Comparison of ENCODE assay signal across 22 mouse cellular contexts in genomic region chr17:50173368-50173767, GRCm38 (mm10). TPM values are rescaled to one million over a fixed set of nuclear protein-coding genes. Genes with fewer than 3 reads are reported as not detected.
A peak's percentile ranks its signal among the peaks of the same experiment; 100 is the strongest.
DNase-seq lines count a peak whose midpoint lies in the region; ATAC-seq lines count a peak whose summit lies in the region.
"Had no signal": no experiment of that assay in that cellular context is flagged by ENCODE, and none has a peak within 500 bp of the region (broad histone marks: within the 10 kb centered on the region; RNA-seq: fewer than 3 reads in every experiment).

No protein-coding gene starts in this region.

- intact Hi-C loops in heart, postnatal 36 days (cut with DNase I): no loop called here

- DNase-seq in heart, postnatal 36 days: no peak
- DNase-seq in naive thymus-derived CD4-positive, alpha-beta T cell, adult 2 months (ENCODE audit: low read depth): peak; percentile 50
- peak; percentile 57 to 64 for DNase-seq in thymus, postnatal 10 days (ENCODE audit: low spot score in 2 of 2)
- DNase-seq in right cerebral cortex, postnatal 25 days: no peak
- DNase-seq in cerebellum, postnatal 36 days: no peak
- DNase-seq: adrenal gland, postnatal 25 days; cerebellum, adult 9-10 months; gastrocnemius, postnatal 10 days; heart, adult 2 months; kidney, postnatal 4 days; liver, embryonic 13.5 days had no signal

- H3K4me2 ChIP-seq in heart, embryonic 16.5 days (ENCODE audit: low read depth, low read length): no peak overlapping the region
- H3K4me2 ChIP-seq: forebrain, embryonic 12.5 days; kidney, embryonic 15.5 days; limb, embryonic 12.5 days; liver, embryonic 13.5 days; lung, embryonic 15.5 days; midbrain, embryonic 13.5 days had no signal

- ATAC-seq in heart, embryonic 16.5 days (replicated peaks; ENCODE audit: extremely low read depth, insufficient read depth, low FRiP score): peak; percentile 44; the same call in 1 of the 2 replicates
- peak; percentile 52 for ATAC-seq in CD4-positive, CD25-positive, alpha-beta regulatory T cell, adult 4 months
- no peak for ATAC-seq in megakaryocyte progenitor cell, adult 5-6 weeks (replicated peaks; ENCODE audit: poor library complexity)
- ATAC-seq: hindbrain, postnatal 0 days; intestine, postnatal 0 days; midbrain, embryonic 13.5 days had no signal

- H3K4me3 ChIP-seq in heart, embryonic 16.5 days (ENCODE audit: low read length): no peak overlapping the region
- H3K4me3 ChIP-seq: forebrain, embryonic 12.5 days; heart, adult 2 months; kidney, embryonic 15.5 days; limb, embryonic 12.5 days; liver, embryonic 13.5 days; lung, embryonic 15.5 days; midbrain, embryonic 13.5 days had no signal

- peaks cover 20% of the 10 kb centered on the region for H3K36me3 ChIP-seq in heart, embryonic 16.5 days (ENCODE audit: control insufficient read depth, insufficient read depth)
- H3K36me3 ChIP-seq: forebrain, embryonic 12.5 days; limb, embryonic 12.5 days; lung, embryonic 15.5 days; midbrain, embryonic 13.5 days had no signal

- H3K4me1 ChIP-seq in heart, embryonic 16.5 days (ENCODE audit: control insufficient read depth, insufficient read depth, low read length): peaks cover 25% of the 10 kb centered on the region
- H3K4me1 ChIP-seq: midbrain, embryonic 13.5 days had no signal

- H3K27ac ChIP-seq in heart, embryonic 16.5 days (ENCODE audit: low read length): no peak overlapping the region
- H3K27ac ChIP-seq: forebrain, embryonic 12.5 days; heart, adult 2 months; hindbrain, postnatal 0 days; kidney, embryonic 15.5 days; limb, embryonic 12.5 days; liver, embryonic 13.5 days; lung, embryonic 15.5 days; macrophage; midbrain, embryonic 13.5 days had no signal

- no peak overlapping the region for H3K9ac ChIP-seq in heart, embryonic 16.5 days (ENCODE audit: low read length)
- H3K9ac ChIP-seq: forebrain, embryonic 12.5 days; kidney, embryonic 15.5 days; limb, embryonic 12.5 days; liver, embryonic 13.5 days; lung, embryonic 15.5 days; midbrain, embryonic 13.5 days had no signal

- no peaks in the 10 kb centered on the region for H3K27me3 ChIP-seq in heart, embryonic 16.5 days (ENCODE audit: control insufficient read depth, insufficient read depth, low read length)
- H3K27me3 ChIP-seq: forebrain, embryonic 12.5 days; kidney, embryonic 15.5 days; limb, embryonic 12.5 days; liver, embryonic 13.5 days; lung, embryonic 15.5 days; midbrain, embryonic 13.5 days had no signal

- peaks cover 13% of the 10 kb centered on the region for H3K9me3 ChIP-seq in heart, embryonic 16.5 days (replicated peaks; ENCODE audit: control insufficient read depth, low read length)
- H3K9me3 ChIP-seq: lung, embryonic 15.5 days; midbrain, embryonic 13.5 days had no signal

- 79% methylated on average over 5 of the region's 5 CpGs for WGBS in heart, embryonic 16.5 days

RNA-seq across cellular contexts. Expression of gene Rftn1, which starts 17.1 kb away (rescaled TPM):
- 36.3 and 37.8 TPM in 2 replicates for polyA plus RNA-seq in heart, embryonic 16.5 days (2015; fragmentation: Nextera tagmentation; extraction: Ambion mirVana)
- 10 to 100 TPM; 49.0 to 57.1 TPM for total RNA-seq in heart, postnatal 36 days (2021)
- 10 to 100 TPM; 23.8 to 32.4 TPM for polyA plus RNA-seq in CD4-positive, CD25-positive, alpha-beta regulatory T cell, adult 4 months (2017; shearing (Covaris generic))
- 13.2 and 15.5 TPM in 2 replicates for total RNA-seq in megakaryocyte progenitor cell, adult 5-6 weeks (2015)
- total RNA-seq in megakaryocyte progenitor cell, adult 5-6 weeks (2017): 29.8 and 36.5 TPM in 2 replicates

Comparison
In these comparisons a context has a peak if more than half of its experiments do, and no peak if none do; other contexts are left out.
1. DNase-seq: peak in naive thymus-derived CD4-positive, alpha-beta T cell, adult 2 months (single experiment) and thymus, postnatal 10 days (2 of 2); none in heart, postnatal 36 days (0 of 2), right cerebral cortex, postnatal 25 days (single experiment) and cerebellum, postnatal 36 days (0 of 2).